Mouse (Mus musculus) hindbrain, embryonic 16.5 days (tissue): ENCODE measurements around the gene Defa2. TPM values are rescaled to one million over a fixed set of nuclear protein-coding genes. Genes with fewer than 3 reads are reported as not detected.
"Not testable (repeated sequence)": the region's sequence is repeated elsewhere in the genome, so short reads cannot be mapped to it uniquely, and the experiment has no call there.

Experiments
- ATAC-seq: fragments of 200-750 bp; cut with Nextera tagmentation; 2 replicates; pipeline ENCODE4 v1.8.0; 2017; ENCODE audit warnings: moderate TSS enrichment, moderate library complexity
- H3K27ac ChIP-seq: fragments of 300-500 bp; sonication (generic); 2 replicates; pipeline ENCODE4 v1.5.1; 2014; ENCODE audit warnings: low read depth, mild to moderate bottlenecking, control low read depth, low read length, moderate library complexity
- H3K27me3 ChIP-seq: fragments of 300-500 bp; sonication (generic); replicated peaks from 2 replicates; pipeline ENCODE4 v1.6.1; 2014; ENCODE audit warnings: low read length; ENCODE audit not compliant: control insufficient read depth, insufficient read depth
- H3K36me3 ChIP-seq: fragments of 300-500 bp; sonication (generic); 2 replicates; pipeline ENCODE4 v1.6.1; 2014; ENCODE audit warnings: mild to moderate bottlenecking, low read length, moderate library complexity, mixed read lengths; ENCODE audit not compliant: control insufficient read depth, insufficient read depth
- H3K4me1 ChIP-seq: fragments of 300-500 bp; sonication (generic); 2 replicates; pipeline ENCODE4 v1.6.1; 2014; ENCODE audit warnings: low read depth, low read length; ENCODE audit not compliant: control insufficient read depth, insufficient read depth
- H3K4me2 ChIP-seq: fragments of 300-500 bp; sonication (generic); 2 replicates; pipeline ENCODE4 v1.6.1; 2014; ENCODE audit warnings: mild to moderate bottlenecking, low read length, control low read depth, moderate library complexity
- H3K4me3 ChIP-seq: fragments of 300-500 bp; sonication (generic); 2 replicates; pipeline ENCODE4 v1.5.1; 2014; ENCODE audit warnings: mild to moderate bottlenecking, low read length, control low read depth, moderate library complexity
- H3K9ac ChIP-seq: fragments of 300-500 bp; sonication (generic); 2 replicates; pipeline ENCODE4 v1.6.1; 2014; ENCODE audit warnings: low read depth, mild to moderate bottlenecking, control low read depth, low read length, moderate library complexity
- H3K9me3 ChIP-seq: fragments of 300-500 bp; sonication (generic); 2 replicates; pipeline ENCODE4 v1.6.1; 2014; ENCODE audit warnings: mild to moderate bottlenecking, low read length, moderate library complexity; ENCODE audit not compliant: control insufficient read depth
- WGBS: fragments of 180-500 bp; shearing (Covaris S2); extraction: QIAGEN DNeasy Blood & Tissue Kit; methylation state at CpG from one replicate; pipeline ENCODE4 v1.1.7; 2014; 5-methylcytosine and 5-hydroxymethylcytosine counted together
- polyA plus RNA-seq: library from polyadenylated mRNA; unstranded; fragments of >200 nt; fragmentation: Nextera tagmentation; extraction: Ambion mirVana; gene quantifications from 2 replicates; pipeline ENCODE4 v1.2.1, GENCODE M21; 2015

Gene Defa2
- not detected in 2 replicates for polyA plus RNA-seq

- H3K27ac ChIP-seq, H3K4me3 ChIP-seq, H3K9me3 ChIP-seq, H3K36me3 ChIP-seq, H3K4me1 ChIP-seq, H3K27me3 ChIP-seq, H3K9ac ChIP-seq, H3K4me2 ChIP-seq, ATAC-seq: not testable (repeated sequence)
- WGBS, result no CpG with 5 or more reads among the region's 2 CpGs
These were observed at the start of gene Defa2 for GRCm38 (mm10) chr8:21378215-21378614. Gene Defa2, plus strand, starts transcription at chr8:21378515.

DNA sequence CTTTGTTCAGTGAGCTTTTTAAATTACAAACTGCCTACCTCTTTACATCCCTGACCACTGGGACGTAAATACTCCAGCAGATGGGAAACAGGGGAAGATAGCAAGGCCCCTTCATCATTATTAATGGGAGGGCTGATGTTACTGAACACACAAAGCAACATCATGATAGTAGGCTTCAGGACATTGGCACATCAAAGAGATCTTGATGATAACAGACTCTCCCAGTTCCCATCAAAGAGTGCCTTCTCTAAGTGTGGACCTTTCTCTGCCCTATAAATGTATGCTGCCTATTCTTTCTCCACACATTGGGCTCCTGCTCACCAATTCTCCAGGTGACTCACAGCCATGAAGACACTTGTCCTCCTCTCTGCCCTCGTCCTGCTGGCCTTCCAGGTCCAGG lies 13.2 kb downstream of the Defa2 start, which contains the start of gene Defa33:
Gene Defa33 (plus strand): TSS at position 301 of the 400 bp plus-strand sequence.
- not testable (repeated sequence) for H3K4me1 ChIP-seq, H3K27ac ChIP-seq, H3K9me3 ChIP-seq, ATAC-seq, H3K4me2 ChIP-seq, H3K9ac ChIP-seq, H3K27me3 ChIP-seq, H3K4me3 ChIP-seq, H3K36me3 ChIP-seq
- WGBS, result no CpG with 5 or more reads among the region's 2 CpGs

GRCm38 (mm10) chr8:21427111-21427510 lies 48.8 kb downstream of the Defa2 start, which contains the start of gene Defa36:
Gene Defa36, plus strand, starts transcription at chr8:21427411.
- not testable (repeated sequence) for ATAC-seq, H3K36me3 ChIP-seq, H3K4me1 ChIP-seq, H3K27me3 ChIP-seq, H3K9ac ChIP-seq, H3K4me3 ChIP-seq, H3K4me2 ChIP-seq, H3K9me3 ChIP-seq, H3K27ac ChIP-seq
- no CpG with 5 or more reads among the region's 1 CpGs for WGBS

Other genes with a start within 250 kb of the Defa2 start
- gene Defa30, start 243.9 kb upstream of the Defa2 start, polyA plus RNA-seq, result not detected in 2 replicates
- not detected in 2 replicates for gene Defa22, start 216.2 kb upstream of the Defa2 start, polyA plus RNA-seq
- not detected in 2 replicates for gene Defa31, start 186.9 kb upstream of the Defa2 start, polyA plus RNA-seq
- not detected in 2 replicates for gene Gm15293, start 177.0 kb upstream of the Defa2 start, polyA plus RNA-seq
- not detected in 2 replicates for gene Gm15292, start 128.8 kb upstream of the Defa2 start, polyA plus RNA-seq
- not detected in 2 replicates for gene Defa27, start 63.0 kb upstream of the Defa2 start, polyA plus RNA-seq
- not detected in 2 replicates for gene Defa29, start 51.5 kb upstream of the Defa2 start, polyA plus RNA-seq
- gene Defa33, start 13.3 kb downstream of the Defa2 start, polyA plus RNA-seq, result not detected in 2 replicates
- not detected in 2 replicates for gene Defa36, start 48.9 kb downstream of the Defa2 start, polyA plus RNA-seq
- gene Gm7849, start 78.0 kb downstream of the Defa2 start, polyA plus RNA-seq, result not detected in 2 replicates
- not detected in 2 replicates for gene Defa20, start 130.7 kb downstream of the Defa2 start, polyA plus RNA-seq
- gene Defa32, start 150.5 kb downstream of the Defa2 start, polyA plus RNA-seq, result not detected in 2 replicates
- gene Defa37, start 186.9 kb downstream of the Defa2 start, polyA plus RNA-seq, result not detected in 2 replicates
- not detected in 2 replicates for gene Defa28, start 204.5 kb downstream of the Defa2 start, polyA plus RNA-seq
- not detected in 2 replicates for gene Gm7861, start 216.0 kb downstream of the Defa2 start, polyA plus RNA-seq
- not detected in 2 replicates for gene Defa26, start 239.7 kb downstream of the Defa2 start, polyA plus RNA-seq